Comparison of ENCODE assay signal across 20 mouse cellular contexts in the genomic region with DNA sequence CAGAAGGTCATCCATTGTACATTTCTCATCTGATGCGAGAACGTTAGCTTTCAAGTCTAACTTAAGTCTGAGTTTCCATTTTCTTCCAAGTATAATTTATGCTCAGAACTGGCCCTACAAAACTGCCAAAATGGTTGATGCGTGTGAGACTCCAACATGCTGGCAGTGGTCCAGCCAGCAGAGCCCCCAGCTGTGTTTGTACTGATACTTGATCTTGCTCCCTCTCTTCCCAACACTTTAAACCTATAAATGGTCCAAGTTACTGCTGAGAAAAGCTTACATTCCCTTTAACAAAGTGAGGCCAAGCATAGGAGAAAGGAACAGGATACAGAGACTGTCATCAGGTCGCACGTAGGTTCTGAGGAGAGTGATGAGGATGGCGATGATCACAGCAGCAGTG.
DNase-seq lines count a peak whose midpoint lies in the region; ATAC-seq and TF ChIP-seq lines count a peak whose summit lies in the region.
"Had no signal": no experiment of that assay in that cellular context is flagged by ENCODE, and none has a peak within 500 bp of the region (broad histone marks: within the 10 kb centered on the region; RNA-seq: fewer than 3 reads in every experiment).

No protein-coding gene starts in this region.

- no peak for DNase-seq in limb, embryonic 10.5 days (ENCODE audit: low spot score)
- DNase-seq: adrenal gland, postnatal 36 days; cerebellum, adult 8-10 months; gastrocnemius, postnatal 10 days; heart, adult 2 months; kidney, adult 2 months; layer of hippocampus, adult 9-11 months; liver; lung, adult 18-20 months; right cerebral cortex, postnatal 14 days; thymus, postnatal 4 days had no signal

- no peaks in the 10 kb centered on the region for H3K36me3 ChIP-seq in intestine, embryonic 16.5 days (ENCODE audit: control insufficient read depth, insufficient read depth, low read length)
- H3K36me3 ChIP-seq in intestine, embryonic 15.5 days: no peaks in the 10 kb centered on the region
- H3K36me3 ChIP-seq in limb, embryonic 13.5 days: peaks cover 7% of the 10 kb centered on the region
- H3K36me3 ChIP-seq in limb, embryonic 10.5 days: no peaks in the 10 kb centered on the region
- peaks cover 5% of the 10 kb centered on the region; the same call in 1 of the 2 replicates for H3K36me3 ChIP-seq in embryonic facial prominence, embryonic 13.5 days
- H3K36me3 ChIP-seq: heart, embryonic 15.5 days; neural tube, embryonic 12.5 days had no signal

- H3K27ac ChIP-seq in intestine, embryonic 16.5 days (ENCODE audit: low read length): no peak overlapping the region
- no peak overlapping the region for H3K27ac ChIP-seq in intestine, embryonic 15.5 days
- peak overlapping the region; percentile 10; the same call in 1 of the 2 replicates for H3K27ac ChIP-seq in limb, embryonic 13.5 days
- no peak overlapping the region for H3K27ac ChIP-seq in limb, embryonic 10.5 days
- peak overlapping the region; percentile 16; the same call in 1 of the 2 replicates for H3K27ac ChIP-seq in embryonic facial prominence, embryonic 13.5 days
- H3K27ac ChIP-seq in embryonic fibroblast, embryonic 13.5 days (ENCODE audit: insufficient read depth, low read length): peak overlapping the region; percentile 5; the same call in 1 of the 2 replicates
- H3K27ac ChIP-seq: heart, adult 2 months; heart, embryonic 15.5 days; neural tube, embryonic 12.5 days had no signal

- no peak for TF ChIP-seq POLR2A in embryonic fibroblast, embryonic 13.5 days (IDR thresholded peaks at IDR 0.05; ENCODE audit: low read depth, low read length)

- TF ChIP-seq CTCF in embryonic fibroblast, embryonic 13.5 days (IDR thresholded peaks at IDR 0.05; ENCODE audit: borderline replicate concordance, insufficient read depth, low read length): no peak

- no peak overlapping the region for H3K9ac ChIP-seq in intestine, embryonic 16.5 days (ENCODE audit: low read depth, low read length)
- no peak overlapping the region for H3K9ac ChIP-seq in intestine, embryonic 15.5 days
- H3K9ac ChIP-seq in limb, embryonic 13.5 days: no peak overlapping the region
- no peak overlapping the region for H3K9ac ChIP-seq in embryonic facial prominence, embryonic 13.5 days
- H3K9ac ChIP-seq: heart, embryonic 15.5 days; neural tube, embryonic 12.5 days had no signal

- ATAC-seq in intestine, embryonic 16.5 days: peak; percentile 31
- ATAC-seq in intestine, embryonic 15.5 days: no peak
- peak; percentile 66; the same call in 1 of the 2 replicates for ATAC-seq in limb, embryonic 13.5 days (ENCODE audit: low FRiP score, low read depth)
- peak; percentile 43; the same call in 1 of the 2 replicates for ATAC-seq in embryonic facial prominence, embryonic 13.5 days (ENCODE audit: insufficient number of reproducible peaks, insufficient read depth, low FRiP score, low TSS enrichment, low read depth)
- no peak for ATAC-seq in megakaryocyte, adult 5-6 weeks (ENCODE audit: poor library complexity, severe bottlenecking)

- H3K27me3 ChIP-seq in intestine, embryonic 16.5 days (replicated peaks; ENCODE audit: control insufficient read depth, insufficient read depth, low read length): no peaks in the 10 kb centered on the region
- no peaks in the 10 kb centered on the region for H3K27me3 ChIP-seq in intestine, embryonic 15.5 days (replicated peaks)
- no peaks in the 10 kb centered on the region for H3K27me3 ChIP-seq in limb, embryonic 13.5 days
- H3K27me3 ChIP-seq in limb, embryonic 10.5 days (ENCODE audit: low read depth, poor library complexity, severe bottlenecking): no peaks in the 10 kb centered on the region
- no peaks in the 10 kb centered on the region for H3K27me3 ChIP-seq in embryonic facial prominence, embryonic 13.5 days
- H3K27me3 ChIP-seq: heart, embryonic 15.5 days; neural tube, embryonic 12.5 days had no signal

- WGBS in intestine, embryonic 16.5 days: 61% methylated on average over 6 of the region's 6 CpGs
- 58% methylated on average over 6 of the region's 6 CpGs for WGBS in intestine, embryonic 15.5 days
- 55% methylated on average over 6 of the region's 6 CpGs for WGBS in limb, embryonic 13.5 days
- WGBS in limb, embryonic 10.5 days: 90% methylated on average over 6 of the region's 6 CpGs
- 72% methylated on average over 6 of the region's 6 CpGs for WGBS in embryonic facial prominence, embryonic 13.5 days

- H3K4me3 ChIP-seq in intestine, embryonic 16.5 days (ENCODE audit: low read length): no peak overlapping the region
- H3K4me3 ChIP-seq in intestine, embryonic 15.5 days (replicated peaks): no peak overlapping the region
- H3K4me3 ChIP-seq in limb, embryonic 13.5 days: no peak overlapping the region
- no peak overlapping the region for H3K4me3 ChIP-seq in limb, embryonic 10.5 days
- no peak overlapping the region for H3K4me3 ChIP-seq in embryonic facial prominence, embryonic 13.5 days
- H3K4me3 ChIP-seq in embryonic fibroblast, embryonic 13.5 days (ENCODE audit: insufficient read depth, low read length): no peak overlapping the region
- H3K4me3 ChIP-seq: heart, adult 2 months; heart, embryonic 15.5 days; megakaryocyte, embryonic 14.5 days; neural tube, embryonic 12.5 days had no signal

- no peak overlapping the region for H3K4me2 ChIP-seq in intestine, embryonic 16.5 days (ENCODE audit: low read depth, low read length)
- H3K4me2 ChIP-seq in intestine, embryonic 15.5 days (replicated peaks): no peak overlapping the region
- no peak overlapping the region for H3K4me2 ChIP-seq in limb, embryonic 13.5 days (replicated peaks)
- H3K4me2 ChIP-seq in embryonic facial prominence, embryonic 13.5 days: no peak overlapping the region
- H3K4me2 ChIP-seq: heart, embryonic 15.5 days; neural tube, embryonic 12.5 days had no signal

- no peaks in the 10 kb centered on the region for H3K9me3 ChIP-seq in intestine, embryonic 16.5 days (ENCODE audit: control insufficient read depth, low read length)
- H3K9me3 ChIP-seq in intestine, embryonic 15.5 days: no peaks in the 10 kb centered on the region
- no peaks in the 10 kb centered on the region for H3K9me3 ChIP-seq in limb, embryonic 13.5 days
- no peaks in the 10 kb centered on the region for H3K9me3 ChIP-seq in limb, embryonic 10.5 days (replicated peaks)
- H3K9me3 ChIP-seq in embryonic facial prominence, embryonic 13.5 days: no peaks in the 10 kb centered on the region
- H3K9me3 ChIP-seq: heart, embryonic 15.5 days; megakaryocyte, embryonic 14.5 days; neural tube, embryonic 12.5 days had no signal

- H3K4me1 ChIP-seq in intestine, embryonic 16.5 days (ENCODE audit: control insufficient read depth, insufficient read depth, low read length): 0 out of 2 replicates have a peak, but pooled peaks cover 5% of the 10 kb centered on the region
- H3K4me1 ChIP-seq in intestine, embryonic 15.5 days (replicated peaks): no peaks in the 10 kb centered on the region
- H3K4me1 ChIP-seq in limb, embryonic 13.5 days: peaks cover 11% of the 10 kb centered on the region
- no peaks in the 10 kb centered on the region for H3K4me1 ChIP-seq in limb, embryonic 10.5 days
- H3K4me1 ChIP-seq in embryonic facial prominence, embryonic 13.5 days: peaks cover 7% of the 10 kb centered on the region
- H3K4me1 ChIP-seq in embryonic fibroblast, embryonic 13.5 days (ENCODE audit: control insufficient read depth, insufficient read depth, low read length): no peaks in the 10 kb centered on the region
- H3K4me1 ChIP-seq: heart, embryonic 15.5 days; megakaryocyte, embryonic 14.5 days had no signal

Comparison
In these comparisons a context has a peak if more than half of its experiments do, and no peak if none do; other contexts are left out.
1. ATAC-seq: peak in intestine, embryonic 16.5 days (single experiment), limb, embryonic 13.5 days (single experiment) and embryonic facial prominence, embryonic 13.5 days (single experiment); none in intestine, embryonic 15.5 days (single experiment) and megakaryocyte, adult 5-6 weeks (single experiment).
2. H3K27ac ChIP-seq: peak in limb, embryonic 13.5 days (single experiment), embryonic facial prominence, embryonic 13.5 days (single experiment) and embryonic fibroblast, embryonic 13.5 days (single experiment); none in intestine, embryonic 16.5 days (single experiment), intestine, embryonic 15.5 days (single experiment) and limb, embryonic 10.5 days (single experiment).